Mouse (Mus musculus): Measurements from ENCODE around the gene Kti12.
A peak's percentile ranks its signal among the peaks of the same experiment; 100 is the strongest.

Kti12 gene

GRCm38 (mm10) chr4:108847715-108848504 is at the start of gene Kti12:
Gene Kti12, plus strand, starts transcription at chr4:108847785.
- peak; percentile 88 for DNase-seq (ENCODE audit: extremely low read depth, insufficient read length, low spot score)

GRCm38 (mm10) chr4:108798083-108798830 is 49.3 kb upstream of the Kti12 start:
- DNase-seq (ENCODE audit: extremely low read depth, insufficient read length, low spot score), result no peak

GRCm38 (mm10) chr4:108803535-108803934 is 44.0 kb upstream of the Kti12 start:
- no peak for DNase-seq (ENCODE audit: extremely low read depth, insufficient read length, low spot score)

- DNase-seq (ENCODE audit: extremely low read depth, insufficient read length, low spot score), result no peak
Observed at GRCm38 (mm10) chr4:108811142-108811541, 36.4 kb upstream of the Kti12 start.

- no peak for DNase-seq (ENCODE audit: extremely low read depth, insufficient read length, low spot score)
Observed at GRCm38 (mm10) chr4:108811550-108811949, 36.0 kb upstream of the Kti12 start.

- DNase-seq (ENCODE audit: extremely low read depth, insufficient read length, low spot score), result no peak
Observed at GRCm38 (mm10) chr4:108825677-108826076, 21.9 kb upstream of the Kti12 start.

- DNase-seq (ENCODE audit: extremely low read depth, insufficient read length, low spot score), result no peak
Observed at GRCm38 (mm10) chr4:108826096-108826495, 21.5 kb upstream of the Kti12 start.

- DNase-seq (ENCODE audit: extremely low read depth, insufficient read length, low spot score), result no peak
Observed at GRCm38 (mm10) chr4:108826643-108827042, 20.9 kb upstream of the Kti12 start.

GRCm38 (mm10) chr4:108830698-108831097 is 16.9 kb upstream of the Kti12 start:
- no peak for DNase-seq (ENCODE audit: extremely low read depth, insufficient read length, low spot score)

- DNase-seq (ENCODE audit: extremely low read depth, insufficient read length, low spot score), result peak; percentile 89
Observed at GRCm38 (mm10) chr4:108832916-108833827, 14.4 kb upstream of the Kti12 start, which contains the start of gene Btf3l4. Gene Btf3l4, minus strand, starts transcription at chr4:108833614.

- DNase-seq (ENCODE audit: extremely low read depth, insufficient read length, low spot score), result no peak
Observed at GRCm38 (mm10) chr4:108833828-108834114, 13.8 kb upstream of the Kti12 start.

- peak; percentile 80 for DNase-seq (ENCODE audit: extremely low read depth, insufficient read length, low spot score)
Observed at GRCm38 (mm10) chr4:108834115-108834970, 13.2 kb upstream of the Kti12 start, which contains the start of gene Txndc12. Gene Txndc12, plus strand, starts transcription at chr4:108834601.

GRCm38 (mm10) chr4:108834971-108835311 is 12.6 kb upstream of the Kti12 start:
- no peak for DNase-seq (ENCODE audit: extremely low read depth, insufficient read length, low spot score)

GRCm38 (mm10) chr4:108835496-108835895 is 12.1 kb upstream of the Kti12 start:
- DNase-seq (ENCODE audit: extremely low read depth, insufficient read length, low spot score), result no peak

- DNase-seq (ENCODE audit: extremely low read depth, insufficient read length, low spot score), result no peak
Observed at GRCm38 (mm10) chr4:108838031-108838430, 9.6 kb upstream of the Kti12 start.

GRCm38 (mm10) chr4:108841920-108842578 is 5.5 kb upstream of the Kti12 start:
- no peak for DNase-seq (ENCODE audit: extremely low read depth, insufficient read length, low spot score)

- no peak for DNase-seq (ENCODE audit: extremely low read depth, insufficient read length, low spot score)
Observed at GRCm38 (mm10) chr4:108843336-108843735, 4.2 kb upstream of the Kti12 start.

- DNase-seq (ENCODE audit: extremely low read depth, insufficient read length, low spot score), result no peak
Observed at GRCm38 (mm10) chr4:108845824-108846569, 1.6 kb upstream of the Kti12 start.

GRCm38 (mm10) chr4:108848505-108848848 is 892 bp downstream of the Kti12 start, which contains the start of gene A730015C16Rik:
Gene A730015C16Rik, minus strand, starts transcription at chr4:108848619.
- DNase-seq (ENCODE audit: extremely low read depth, insufficient read length, low spot score), result no peak
